10 mouse cellular contexts compared by ENCODE assay signal in genomic region chr7:110780520-110780919, GRCm38 (mm10). TPM values are rescaled to one million over a fixed set of nuclear protein-coding genes. Genes with fewer than 3 reads are reported as not detected.
A peak's percentile ranks its signal among the peaks of the same experiment; 100 is the strongest.
DNase-seq lines count a peak whose midpoint lies in the region; ATAC-seq and TF ChIP-seq lines count a peak whose summit lies in the region.
"Had no signal": no experiment of that assay in that cellular context is flagged by ENCODE, and none has a peak within 500 bp of the region (broad histone marks: within the 10 kb centered on the region; RNA-seq: fewer than 3 reads in every experiment).

No protein-coding gene starts in this region.

- H3K9me3 ChIP-seq in forebrain, embryonic 16.5 days (ENCODE audit: control insufficient read depth, low read length), result no peaks in the 10 kb centered on the region
- H3K9me3 ChIP-seq in forebrain, embryonic 11.5 days (ENCODE audit: control insufficient read depth, low read length), result no peaks in the 10 kb centered on the region
- no peaks in the 10 kb centered on the region for H3K9me3 ChIP-seq in midbrain, embryonic 15.5 days
- H3K9me3 ChIP-seq in midbrain, embryonic 13.5 days, result no peaks in the 10 kb centered on the region
- H3K9me3 ChIP-seq in lung, postnatal 0 days (ENCODE audit: low read length), result no peaks in the 10 kb centered on the region
- H3K9me3 ChIP-seq: limb, embryonic 12.5 days had no signal

- TF ChIP-seq POLR2A in embryonic fibroblast, embryonic 13.5 days (IDR thresholded peaks at IDR 0.05; ENCODE audit: low read depth, low read length), result no peak

- 78% methylated on average over 4 of the region's 4 CpGs for WGBS in forebrain, embryonic 16.5 days
- 85% methylated on average over 4 of the region's 4 CpGs for WGBS in forebrain, embryonic 11.5 days
- WGBS in midbrain, embryonic 15.5 days, result 87% methylated on average over 4 of the region's 4 CpGs
- 87% methylated on average over 4 of the region's 4 CpGs for WGBS in midbrain, embryonic 13.5 days
- WGBS in lung, postnatal 0 days, result 45% methylated on average over 4 of the region's 4 CpGs

- peak overlapping the region; percentile 61 for H3K27ac ChIP-seq in forebrain, embryonic 16.5 days (ENCODE audit: low read length)
- H3K27ac ChIP-seq in forebrain, embryonic 11.5 days (ENCODE audit: low read depth, low read length), result no peak overlapping the region
- H3K27ac ChIP-seq in midbrain, embryonic 15.5 days, result peak overlapping the region; percentile 32; the same call in 1 of the 2 replicates
- H3K27ac ChIP-seq in midbrain, embryonic 13.5 days, result no peak overlapping the region
- H3K27ac ChIP-seq in embryonic fibroblast, embryonic 13.5 days (ENCODE audit: insufficient read depth, low read length), result peak overlapping the region; percentile 70
- H3K27ac ChIP-seq in lung, postnatal 0 days (ENCODE audit: low read length), result no peak overlapping the region
- H3K27ac ChIP-seq: limb, embryonic 12.5 days had no signal

- no peak for TF ChIP-seq EP300 in lung, postnatal 0 days (IDR thresholded peaks at IDR 0.05)

- no peaks in the 10 kb centered on the region for H3K36me3 ChIP-seq in forebrain, embryonic 16.5 days (ENCODE audit: control insufficient read depth, insufficient read depth)
- H3K36me3 ChIP-seq in forebrain, embryonic 11.5 days (ENCODE audit: control insufficient read depth, insufficient read depth, low read length), result no peaks in the 10 kb centered on the region
- no peaks in the 10 kb centered on the region for H3K36me3 ChIP-seq in midbrain, embryonic 15.5 days (replicated peaks)
- H3K36me3 ChIP-seq in midbrain, embryonic 13.5 days, result no peaks in the 10 kb centered on the region
- no peaks in the 10 kb centered on the region for H3K36me3 ChIP-seq in lung, postnatal 0 days (ENCODE audit: insufficient read depth, low read length)
- H3K36me3 ChIP-seq: limb, embryonic 12.5 days had no signal

- no peak for TF ChIP-seq CTCF in embryonic fibroblast, embryonic 13.5 days (IDR thresholded peaks at IDR 0.05; ENCODE audit: borderline replicate concordance, insufficient read depth, low read length)
- TF ChIP-seq CTCF in lung, postnatal 0 days (IDR thresholded peaks at IDR 0.05), result no peak

- no peak for DNase-seq in forebrain, embryonic 11.5 days (ENCODE audit: low spot score)
- no peak for DNase-seq in thymus, postnatal 0 days (ENCODE audit: low spot score)
- DNase-seq in lung, postnatal 0 days (ENCODE audit: low spot score), result no peak
- DNase-seq: cerebellum, adult 11-12 months; thymus, adult 2 months had no signal

- no peak for ATAC-seq in forebrain, embryonic 16.5 days
- no peak for ATAC-seq in forebrain, embryonic 11.5 days (replicated peaks; ENCODE audit: low FRiP score)
- no peak for ATAC-seq in midbrain, embryonic 15.5 days (replicated peaks)
- no peak for ATAC-seq in midbrain, embryonic 13.5 days
- no peak for ATAC-seq in lung, postnatal 0 days

- no peaks in the 10 kb centered on the region for H3K27me3 ChIP-seq in forebrain, embryonic 16.5 days (replicated peaks; ENCODE audit: control insufficient read depth, insufficient read depth, low read length)
- H3K27me3 ChIP-seq in forebrain, embryonic 11.5 days (ENCODE audit: control insufficient read depth, insufficient read depth, low read length), result no peaks in the 10 kb centered on the region
- H3K27me3 ChIP-seq in midbrain, embryonic 15.5 days (replicated peaks), result no peaks in the 10 kb centered on the region
- H3K27me3 ChIP-seq in midbrain, embryonic 13.5 days, result no peaks in the 10 kb centered on the region
- H3K27me3 ChIP-seq in lung, postnatal 0 days (replicated peaks; ENCODE audit: insufficient read depth, low read length), result no peaks in the 10 kb centered on the region
- H3K27me3 ChIP-seq: limb, embryonic 12.5 days had no signal

- H3K4me2 ChIP-seq in forebrain, embryonic 16.5 days (ENCODE audit: low read length), result no peak overlapping the region
- H3K4me2 ChIP-seq in forebrain, embryonic 11.5 days (ENCODE audit: low read depth, low read length, severe bottlenecking), result no peak overlapping the region
- no peak overlapping the region for H3K4me2 ChIP-seq in midbrain, embryonic 15.5 days
- no peak overlapping the region for H3K4me2 ChIP-seq in midbrain, embryonic 13.5 days (replicated peaks)
- H3K4me2 ChIP-seq in lung, postnatal 0 days (replicated peaks; ENCODE audit: low read depth, low read length), result no peak overlapping the region
- H3K4me2 ChIP-seq: limb, embryonic 12.5 days had no signal

- H3K9ac ChIP-seq in forebrain, embryonic 16.5 days (replicated peaks; ENCODE audit: low read depth, low read length), result no peak overlapping the region
- no peak overlapping the region for H3K9ac ChIP-seq in forebrain, embryonic 11.5 days (ENCODE audit: low read length)
- no peak overlapping the region for H3K9ac ChIP-seq in midbrain, embryonic 15.5 days
- no peak overlapping the region for H3K9ac ChIP-seq in midbrain, embryonic 13.5 days (replicated peaks)
- H3K9ac ChIP-seq in lung, postnatal 0 days (replicated peaks; ENCODE audit: low read depth), result no peak overlapping the region
- H3K9ac ChIP-seq: limb, embryonic 12.5 days had no signal

- no peak overlapping the region for H3K4me3 ChIP-seq in forebrain, embryonic 16.5 days (replicated peaks; ENCODE audit: low read length)
- H3K4me3 ChIP-seq in forebrain, embryonic 11.5 days (ENCODE audit: low read depth, low read length), result no peak overlapping the region
- H3K4me3 ChIP-seq in midbrain, embryonic 15.5 days, result no peak overlapping the region
- no peak overlapping the region for H3K4me3 ChIP-seq in midbrain, embryonic 13.5 days (replicated peaks)
- no peak overlapping the region for H3K4me3 ChIP-seq in embryonic fibroblast, embryonic 13.5 days (ENCODE audit: insufficient read depth, low read length)
- no peak overlapping the region for H3K4me3 ChIP-seq in lung, postnatal 0 days (ENCODE audit: low read depth, low read length)
- H3K4me3 ChIP-seq: limb, embryonic 12.5 days had no signal

- H3K4me1 ChIP-seq in forebrain, embryonic 16.5 days (replicated peaks; ENCODE audit: control insufficient read depth, insufficient read depth, low read length), result peaks cover 17% of the 10 kb centered on the region
- H3K4me1 ChIP-seq in forebrain, embryonic 11.5 days (replicated peaks; ENCODE audit: control insufficient read depth, insufficient read depth, low read length), result 0 out of 2 replicates have a peak, but pooled peaks cover 2% of the 10 kb centered on the region
- no peaks in the 10 kb centered on the region for H3K4me1 ChIP-seq in midbrain, embryonic 15.5 days
- H3K4me1 ChIP-seq in midbrain, embryonic 13.5 days (replicated peaks), result no peaks in the 10 kb centered on the region; the same call in 1 of the 2 replicates
- H3K4me1 ChIP-seq in embryonic fibroblast, embryonic 13.5 days (ENCODE audit: control insufficient read depth, insufficient read depth, low read length), result peaks cover 27% of the 10 kb centered on the region
- no peaks in the 10 kb centered on the region; the same call in 1 of the 2 replicates for H3K4me1 ChIP-seq in lung, postnatal 0 days (ENCODE audit: insufficient read depth, low read depth, low read length)

RNA-seq across cellular contexts. Expression of gene Ampd3, which starts 12.5 kb away (rescaled TPM):
- polyA plus RNA-seq in forebrain, embryonic 16.5 days (2015; fragmentation: Nextera tagmentation; extraction: Ambion mirVana), result 6.2 and 8.5 TPM in 2 replicates
- 1.6 and 1.9 TPM in 2 replicates for polyA plus RNA-seq in forebrain, embryonic 11.5 days (2014; fragmentation: Nextera tagmentation; extraction: Ambion mirVana)
- 9.7 and 10.1 TPM in 2 replicates for polyA plus RNA-seq in midbrain, embryonic 15.5 days (2015; fragmentation: Nextera tagmentation; extraction: Ambion mirVana)
- polyA plus RNA-seq in midbrain, embryonic 13.5 days (2015; fragmentation: Nextera tagmentation; extraction: Ambion mirVana), result 2.9 and 3.7 TPM in 2 replicates
- polyA plus RNA-seq in embryonic fibroblast, embryonic 13.5 days (2011; ENCODE audit: insufficient read length, low read depth, missing spikeins), result 4.6 and 8.8 TPM in 2 replicates
- 5.6 and 6.2 TPM in 2 replicates for polyA plus RNA-seq in thymus, postnatal 0 days (2015; fragmentation: Nextera tagmentation; extraction: Ambion mirVana)
- 5.0 and 5.2 TPM in 2 replicates for polyA plus RNA-seq in lung, postnatal 0 days (2015; fragmentation: Nextera tagmentation; extraction: Ambion mirVana)

Comparison
In these comparisons a context has a peak if more than half of its experiments do, and no peak if none do; other contexts are left out.
1. H3K27ac ChIP-seq: peak in forebrain, embryonic 16.5 days (single experiment), midbrain, embryonic 15.5 days (single experiment) and embryonic fibroblast, embryonic 13.5 days (single experiment); none in forebrain, embryonic 11.5 days (single experiment), midbrain, embryonic 13.5 days (single experiment) and lung, postnatal 0 days (single experiment).